Mouse (Mus musculus) erythroblast, embryonic 14.5 days (primary cell): ENCODE measurements around the gene Polr1e. TPM values are rescaled to one million over a fixed set of nuclear protein-coding genes. Genes with fewer than 3 reads are reported as not detected.
"Not testable (repeated sequence)": the region's sequence is repeated elsewhere in the genome, so short reads cannot be mapped to it uniquely, and the experiment has no call there.

ENCODE experiments used
- H3K27me3 ChIP-seq: 2 replicates; pipeline ENCODE4 v1.6.1; 2012; ENCODE audit warnings: inconsistent platforms; ENCODE audit not compliant: control insufficient read depth
- H3K36me3 ChIP-seq: 2 replicates; pipeline ENCODE4 v1.6.1; 2012; ENCODE audit warnings: mild to moderate bottlenecking, inconsistent platforms; ENCODE audit not compliant: control insufficient read depth
- H3K4me1 ChIP-seq: 2 replicates; pipeline ENCODE4 v1.6.1; 2012; ENCODE audit warnings: inconsistent platforms; ENCODE audit not compliant: control insufficient read depth
- H3K4me3 ChIP-seq: replicated peaks from 2 replicates; pipeline ENCODE3; 2012; ENCODE audit warnings: moderate library complexity, mild to moderate bottlenecking, inconsistent platforms
- H3K9me3 ChIP-seq: 2 replicates; pipeline ENCODE4 v1.6.1; 2012; ENCODE audit warnings: low read length, inconsistent platforms, mixed read lengths; ENCODE audit not compliant: control insufficient read depth
- GATA1 ChIP-seq: IDR thresholded peaks from 2 replicates; pipeline ENCODE4 v1.6.1; 2012; ENCODE audit warnings: low read length, inconsistent platforms, mixed read lengths
- TAL1 ChIP-seq: IDR thresholded peaks from 3 replicates; pipeline ENCODE4 v1.6.1; 2012; ENCODE audit warnings: low read length, inconsistent platforms, mixed read lengths
- polyA plus RNA-seq: library from polyadenylated mRNA; stranded (reverse); fragments of >175 nt; gene quantifications from 2 replicates; pipeline ENCODE4 v1.2.3, GENCODE M21; 2012

Gene Polr1e
- polyA plus RNA-seq, 1 experiment = 0.02 TPM

DNA sequence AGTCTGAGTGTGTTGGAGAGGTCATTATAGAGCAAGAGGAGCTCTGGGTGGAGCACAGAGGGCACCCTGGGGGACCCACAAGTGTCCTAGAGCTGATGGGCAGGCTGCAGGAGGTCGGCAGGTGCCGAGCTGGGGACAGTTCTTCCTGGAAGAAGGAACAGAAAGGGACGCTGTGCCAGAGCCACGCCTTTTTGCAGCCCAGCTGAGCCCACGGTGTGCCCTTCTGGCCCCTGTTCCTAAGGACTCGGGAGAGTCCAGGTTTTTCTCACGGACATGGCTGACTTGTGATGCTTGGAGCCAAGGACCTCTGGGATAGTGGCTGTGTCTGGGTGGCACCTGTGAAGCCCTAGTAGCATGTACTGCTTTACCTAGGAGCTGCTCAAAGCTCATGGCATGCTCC lies 22.4 kb downstream of the Polr1e start:
- Histone ChIP-seq H3K4me1 (no peaks in the 10 kb centered on the region), H3K4me3 (no peak overlapping the region), H3K36me3 (peaks cover 63% of the 10 kb centered on the region), H3K9me3 (no peaks in the 10 kb centered on the region), H3K27me3 (no peaks in the 10 kb centered on the region)
- TF ChIP-seq GATA1 (no peak), TAL1 (no peak)

DNA sequence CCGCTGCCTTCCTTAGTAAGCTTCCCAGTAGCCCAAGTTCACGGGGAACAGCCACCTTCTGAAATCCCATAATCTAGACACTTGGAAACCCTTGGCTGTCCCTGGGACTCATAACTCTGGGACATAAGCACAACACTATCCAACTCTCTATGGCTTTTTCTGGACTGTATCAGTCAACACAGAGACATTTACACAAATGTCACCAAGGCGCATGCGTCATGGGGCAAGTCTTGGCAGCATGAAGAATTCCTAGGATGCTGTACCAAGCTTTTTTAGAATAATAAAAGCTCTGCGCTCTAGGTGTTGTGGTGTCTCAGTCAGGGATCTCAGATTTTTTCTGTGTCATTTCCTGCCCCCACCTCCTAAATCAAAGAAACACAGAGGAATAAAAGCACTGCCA lies 28.3 kb downstream of the Polr1e start:
- no peaks in the 10 kb centered on the region for H3K27me3 ChIP-seq
- no peaks in the 10 kb centered on the region for H3K9me3 ChIP-seq
- no peak for TF ChIP-seq GATA1
- TF ChIP-seq TAL1 = no peak
- no peak overlapping the region for H3K4me3 ChIP-seq
- peaks cover 65% of the 10 kb centered on the region for H3K36me3 ChIP-seq
- H3K4me1 ChIP-seq = no peaks in the 10 kb centered on the region

- Histone ChIP-seq H3K4me3 (no peak overlapping the region), H3K9me3 (no peaks in the 10 kb centered on the region), H3K4me1 (no peaks in the 10 kb centered on the region; the same call in 1 of the 2 replicates), H3K27me3 (no peaks in the 10 kb centered on the region), H3K36me3 (peaks cover 61% of the 10 kb centered on the region)
- TF ChIP-seq GATA1 (no peak), TAL1 (no peak)
Measured at GRCm38 (mm10) chr4:45047286-45047887, 29.0 kb downstream of the Polr1e start.

DNA sequence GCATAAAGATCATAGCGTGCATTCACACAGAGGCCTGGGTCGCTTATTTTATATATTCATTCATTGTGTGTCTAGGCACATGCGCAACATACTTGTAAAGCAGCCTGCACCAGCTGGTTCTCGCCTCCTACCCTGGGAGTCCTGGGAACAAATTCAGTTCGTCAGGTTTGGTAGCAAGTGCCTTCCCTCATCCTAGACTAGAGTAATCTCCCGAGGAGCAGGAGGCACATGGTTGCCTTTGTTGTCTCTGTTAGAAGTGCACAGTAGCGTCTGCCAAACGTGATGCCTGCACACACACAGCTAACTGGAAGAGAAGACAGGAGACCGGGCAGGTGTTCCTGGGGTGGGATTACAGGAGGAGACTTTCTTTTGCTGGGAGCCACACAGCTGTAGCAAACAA lies 29.6 kb downstream of the Polr1e start:
- Histone ChIP-seq H3K4me1 (no peaks in the 10 kb centered on the region; the same call in 1 of the 2 replicates), H3K9me3 (no peaks in the 10 kb centered on the region), H3K4me3 (no peak overlapping the region), H3K36me3 (peaks cover 62% of the 10 kb centered on the region), H3K27me3 (no peaks in the 10 kb centered on the region)
- TF ChIP-seq TAL1 (no peak), GATA1 (no peak)

DNA sequence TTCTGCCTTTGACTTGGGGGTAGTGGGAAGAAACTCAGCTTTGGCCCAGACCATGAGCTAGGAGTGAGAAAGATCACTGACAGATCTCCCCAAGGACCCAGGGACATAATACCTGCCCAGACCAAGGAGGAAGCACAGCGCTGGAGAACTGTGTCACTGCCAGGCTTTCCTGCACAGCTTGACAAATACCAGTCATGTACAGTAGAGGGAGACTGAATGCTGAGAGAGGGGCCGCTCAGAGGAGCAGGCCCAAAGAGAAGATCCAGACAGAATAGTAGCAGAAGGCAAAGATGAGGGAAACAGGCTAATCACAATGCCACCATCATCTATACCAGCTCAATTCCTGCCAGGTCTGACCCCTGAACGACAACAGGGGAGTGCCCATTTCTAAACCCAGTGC lies 36.5 kb downstream of the Polr1e start:
- Histone ChIP-seq H3K4me3 (no peak overlapping the region), H3K36me3 (peaks cover 48% of the 10 kb centered on the region), H3K27me3 (no peaks in the 10 kb centered on the region), H3K9me3 (no peaks in the 10 kb centered on the region), H3K4me1 (no peaks in the 10 kb centered on the region; the same call in 1 of the 2 replicates)
- TF ChIP-seq GATA1 (no peak), TAL1 (no peak)

DNA sequence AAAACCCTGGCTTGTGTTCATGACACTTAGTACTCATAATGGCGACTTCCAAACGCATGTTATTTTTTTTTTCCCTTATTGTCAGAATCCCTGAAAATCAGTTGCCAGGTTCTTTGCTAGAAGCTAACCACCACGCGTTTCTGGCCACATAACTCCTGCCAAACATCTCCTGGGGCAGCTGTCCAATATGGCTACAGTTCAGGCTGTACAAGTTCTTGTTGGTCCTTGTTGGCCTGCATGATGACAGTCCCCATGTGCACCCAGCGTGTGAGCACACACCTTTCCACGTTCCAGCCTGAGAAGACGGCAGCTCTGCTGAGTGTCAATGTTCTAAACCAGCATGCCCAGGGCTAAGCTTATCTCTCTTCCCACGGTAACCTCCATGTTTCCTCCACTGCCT lies 37.1 kb downstream of the Polr1e start:
- Histone ChIP-seq H3K36me3 (peaks cover 49% of the 10 kb centered on the region), H3K4me1 (no peaks in the 10 kb centered on the region; the same call in 1 of the 2 replicates), H3K9me3 (no peaks in the 10 kb centered on the region), H3K4me3 (no peak overlapping the region), H3K27me3 (no peaks in the 10 kb centered on the region)
- TF ChIP-seq TAL1 = no peak
- TF ChIP-seq GATA1 = no peak

DNA sequence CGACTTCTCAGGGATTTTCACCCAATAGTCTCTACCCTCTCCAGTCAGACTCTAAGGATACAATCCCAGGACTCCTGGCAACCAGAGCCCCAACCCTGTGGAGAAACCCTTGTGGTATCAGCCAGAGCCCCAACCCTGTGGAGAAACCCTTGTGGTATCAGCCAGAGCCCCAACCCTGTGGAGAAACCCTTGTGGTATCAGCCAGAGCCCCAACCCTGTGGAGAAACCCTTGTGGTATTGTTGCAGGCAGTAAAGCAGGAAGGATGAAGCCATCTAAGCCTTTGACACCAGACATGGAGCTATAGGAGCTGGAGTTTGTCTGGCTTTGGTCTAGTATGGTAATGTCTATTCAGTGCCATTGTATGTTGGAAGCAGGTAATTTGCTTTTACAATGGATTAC lies 45.5 kb downstream of the Polr1e start:
- H3K4me1 ChIP-seq = peaks cover 14% of the 10 kb centered on the region
- H3K36me3 ChIP-seq = peaks cover 32% of the 10 kb centered on the region
- H3K4me3 ChIP-seq, H3K9me3 ChIP-seq, H3K27me3 ChIP-seq: not testable (repeated sequence)

- Histone ChIP-seq H3K36me3 (peaks cover 26% of the 10 kb centered on the region), H3K9me3 (no peaks in the 10 kb centered on the region), H3K4me3 (no peak overlapping the region), H3K27me3 (no peaks in the 10 kb centered on the region), H3K4me1 (peaks cover 19% of the 10 kb centered on the region)
- TF ChIP-seq GATA1 = no peak
- no peak for TF ChIP-seq TAL1
Measured at GRCm38 (mm10) chr4:45064577-45064976, 46.2 kb downstream of the Polr1e start.

- Histone ChIP-seq H3K4me1 (peaks cover 31% of the 10 kb centered on the region), H3K27me3 (no peaks in the 10 kb centered on the region), H3K9me3 (no peaks in the 10 kb centered on the region), H3K4me3 (no peak overlapping the region), H3K36me3 (peaks cover 12% of the 10 kb centered on the region)
- TF ChIP-seq TAL1 = no peak
- TF ChIP-seq GATA1 = no peak
Measured at GRCm38 (mm10) chr4:45066036-45066730, 47.8 kb downstream of the Polr1e start.
